Mouse (Mus musculus): ENCODE results near the gene Gm31371. TPM values are rescaled to one million over a fixed set of nuclear protein-coding genes. Genes with fewer than 3 reads are reported as not detected.
"Not testable (repeated sequence)": the region's sequence is repeated elsewhere in the genome, so short reads cannot be mapped to it uniquely, and the experiment has no call there.

Gene Gm31371
- polyA plus RNA-seq (2017; shearing (Covaris generic)), result not detected

GRCm38 (mm10) chr8:19903092-19903491 lies at the start of gene Gm31371:
TSS of gene Gm31371 (plus strand) at chr8:19903392.
- ATAC-seq, result not testable (repeated sequence)

DNA sequence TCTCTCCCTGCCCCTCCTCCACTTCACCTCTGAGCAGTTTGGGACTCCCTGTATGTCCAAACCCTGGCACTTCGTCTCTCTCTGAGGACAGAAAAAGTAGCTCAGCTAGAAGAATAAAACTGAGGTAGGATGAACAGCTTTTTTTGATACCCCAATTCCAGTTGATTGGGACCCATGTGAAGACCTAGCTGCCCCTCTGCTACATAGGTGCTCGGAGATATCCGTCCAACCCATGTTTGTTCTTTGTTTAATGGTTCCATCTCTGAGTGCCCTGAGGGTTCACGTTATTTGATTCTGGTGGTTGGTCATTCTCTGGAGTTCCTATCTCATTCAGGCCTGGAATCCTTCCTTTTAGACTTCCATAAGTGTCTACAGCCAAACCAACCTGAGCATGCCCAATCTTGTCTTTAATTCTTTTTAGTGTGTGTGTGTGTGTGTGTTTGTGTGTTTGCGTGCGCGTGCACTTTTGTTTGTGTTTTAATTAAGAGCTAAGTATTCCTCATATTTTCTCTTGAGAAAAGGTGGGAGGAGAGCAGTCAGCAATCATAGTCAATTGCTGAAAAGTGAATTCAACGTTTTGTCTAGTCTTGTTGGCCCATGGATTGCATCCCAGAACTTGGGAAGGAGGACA lies 3.3 kb downstream of the Gm31371 start:
- ATAC-seq, result not testable (repeated sequence)

GRCm38 (mm10) chr8:19908841-19909321 lies 5.7 kb downstream of the Gm31371 start:
- ATAC-seq, result not testable (repeated sequence)

DNA sequence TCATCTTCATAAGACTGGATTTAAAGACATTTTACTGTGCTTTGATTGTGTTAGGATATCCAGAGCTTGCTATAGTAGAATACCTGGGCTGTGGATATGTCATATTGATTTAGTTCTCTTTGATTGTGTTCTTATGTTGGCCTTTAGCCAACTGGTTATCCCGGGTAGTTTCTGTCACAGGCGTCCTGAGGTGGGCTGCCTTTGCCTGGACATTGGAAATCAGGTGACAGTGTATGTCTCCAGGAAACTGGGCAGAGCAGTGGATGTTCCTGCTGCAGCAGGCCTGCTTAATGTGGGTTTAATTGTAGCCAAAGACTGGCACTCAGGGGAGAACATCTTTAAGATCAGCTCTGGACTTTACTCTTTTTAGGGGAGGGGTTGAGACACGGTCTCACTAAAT lies 15.9 kb downstream of the Gm31371 start:
- not testable (repeated sequence) for ATAC-seq

DNA sequence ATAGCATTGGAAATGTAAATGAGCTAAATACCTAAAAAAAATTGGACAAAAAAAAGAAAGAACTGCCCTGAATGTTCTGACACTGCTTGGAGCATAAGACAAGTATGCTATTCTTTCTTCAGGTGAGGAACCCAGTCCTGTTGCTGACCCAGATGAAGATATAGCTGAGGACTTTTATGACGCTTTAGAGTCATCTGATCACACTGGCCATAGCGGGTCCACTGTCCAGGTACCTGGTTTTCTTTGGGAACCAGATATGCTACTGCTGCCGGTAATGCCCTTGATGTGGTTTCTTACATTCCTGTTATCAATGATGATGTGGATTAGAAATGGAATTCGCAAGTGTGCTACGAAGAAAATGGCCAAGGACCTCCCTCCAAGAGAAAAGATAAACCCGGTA lies 31.1 kb downstream of the Gm31371 start:
- ATAC-seq, result not testable (repeated sequence)

DNA sequence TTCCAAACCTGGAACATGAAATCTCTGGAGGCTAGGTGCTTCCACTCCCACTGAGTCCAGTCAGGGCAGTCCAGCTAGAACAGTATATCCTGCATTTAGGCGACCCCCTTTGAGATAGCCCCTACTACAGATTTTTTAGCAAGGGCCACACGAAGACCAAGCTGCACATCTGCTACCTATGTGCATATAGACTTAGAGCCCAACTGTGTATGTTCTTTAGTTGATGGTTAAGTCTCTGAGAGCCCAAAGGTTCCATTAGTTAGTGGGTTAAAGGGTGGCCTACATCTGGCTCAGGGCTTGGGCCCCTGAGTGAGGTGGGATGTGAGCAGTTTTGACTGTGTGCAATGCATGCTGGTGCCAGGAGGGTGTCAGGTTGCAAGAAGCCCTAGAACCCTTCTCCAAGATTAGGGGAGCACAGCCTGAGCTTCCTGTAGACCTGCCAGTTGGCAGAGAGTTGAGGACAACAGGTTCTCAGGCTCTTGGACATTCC lies 32.4 kb downstream of the Gm31371 start:
- not testable (repeated sequence) for ATAC-seq

DNA sequence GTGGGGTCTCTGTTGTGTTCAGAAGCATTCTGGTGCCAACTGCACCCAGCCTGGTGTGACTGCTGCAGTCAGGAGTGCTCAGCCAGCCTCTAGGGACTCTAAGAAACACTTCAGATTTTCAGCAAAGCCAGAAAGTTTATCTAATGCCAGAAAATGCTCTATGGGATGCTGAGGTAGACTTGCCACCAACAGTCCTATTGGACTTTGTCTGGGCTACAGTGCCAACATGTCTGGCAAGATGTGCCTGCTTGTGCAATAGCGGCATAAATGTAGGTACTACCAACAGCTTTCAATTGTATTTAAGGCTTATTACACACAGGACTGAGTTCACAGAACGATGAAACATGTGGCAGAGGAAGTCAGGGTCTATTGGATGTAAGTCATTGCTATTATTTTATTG lies 57.7 kb downstream of the Gm31371 start:
- ATAC-seq, result no peak

DNA sequence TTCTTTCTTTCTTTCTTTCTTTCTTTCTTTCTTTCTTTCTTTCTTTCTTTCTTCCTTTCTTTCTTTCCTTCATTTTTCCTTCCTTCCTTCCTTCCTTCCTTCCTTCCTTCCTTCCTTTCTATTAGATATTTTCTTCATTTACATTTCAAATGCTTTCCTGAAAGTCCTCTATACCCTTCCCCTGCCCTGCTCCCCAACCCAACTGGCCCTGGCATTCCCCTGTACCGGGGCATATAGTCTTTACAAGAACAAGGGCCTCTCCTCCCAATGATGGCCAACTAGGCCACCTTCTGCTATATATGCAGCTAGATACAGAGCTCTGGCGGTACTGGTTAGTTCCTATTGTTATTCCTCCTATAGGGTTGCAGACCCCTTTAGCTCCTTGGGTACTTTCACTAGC lies 60.6 kb downstream of the Gm31371 start:
- not testable (repeated sequence) for ATAC-seq

GRCm38 (mm10) chr8:19968151-19968550 lies 65.0 kb downstream of the Gm31371 start:
- ATAC-seq, result not testable (repeated sequence)

GRCm38 (mm10) chr8:19975237-19975636 lies 72.0 kb downstream of the Gm31371 start:
- not testable (repeated sequence) for ATAC-seq

Other genes with a start within 250 kb of the Gm31371 start
- not detected for gene 4930467E23Rik, start 173.8 kb upstream of the Gm31371 start, polyA plus RNA-seq (2017; shearing (Covaris generic))